Mouse (Mus musculus) CH12.LX (cell line): Measurements from ENCODE around the gene Mlip. TPM values are rescaled to one million over a fixed set of nuclear protein-coding genes. Genes with fewer than 3 reads are reported as not detected.

ENCODE experiments used
- DNase-seq: peaks from one replicate; pipeline ENCODE4 v3.0.0-alpha.2; 2013; ENCODE audit errors: extremely low read depth
- H3K27ac ChIP-seq: 2 replicates; pipeline ENCODE4 v1.5.1; 2012; ENCODE audit warnings: low read depth, mild to moderate bottlenecking, control low read depth, moderate library complexity; ENCODE audit not compliant: insufficient read depth
- H3K27me3 ChIP-seq: replicated peaks from 2 replicates; pipeline ENCODE3; 2012; ENCODE audit warnings: inconsistent platforms
- H3K36me3 ChIP-seq, 2 experiments: replicated peaks in 1 of 2; 2 replicates each; pipeline versions ENCODE3 to v1.6.1; 2012; ENCODE audit warnings: inconsistent platforms in 1 of 2, low read length in 1 of 2, mild to moderate bottlenecking in 1 of 2, mixed read lengths in 1 of 2, moderate library complexity in 1 of 2; ENCODE audit not compliant: control insufficient read depth in 1 of 2, insufficient read depth in 1 of 2
- H3K4me1 ChIP-seq, 2 experiments: 2 replicates each; pipeline ENCODE4 v1.6.1; 2012; ENCODE audit warnings: inconsistent platforms in 1 of 2, moderate library complexity in 1 of 2; ENCODE audit not compliant: insufficient read depth in 2 of 2, control insufficient read depth in 1 of 2
- H3K4me2 ChIP-seq: 2 replicates; pipeline ENCODE4 v1.6.1; 2012; ENCODE audit warnings: low read depth, mild to moderate bottlenecking, control low read depth; ENCODE audit not compliant: poor library complexity, insufficient read depth, severe bottlenecking
- H3K4me3 ChIP-seq, 3 experiments: fragments of 150-350 bp in 1 of 3; sonication (generic) in 1 of 3; replicated peaks in 1 of 3; 2 replicates each; pipeline versions ENCODE3 to v1.5.1; 2011 to 2012; ENCODE audit warnings: low read depth in 2 of 3, low read length in 2 of 3, mild to moderate bottlenecking in 2 of 3, moderate library complexity in 2 of 3, control low read depth in 1 of 3, improper control_type of control experiment in 1 of 3, inconsistent platforms in 1 of 3, mixed read lengths in 1 of 3; ENCODE audit not compliant: poor library complexity in 1 of 3
- H3K79me2 ChIP-seq: replicated peaks from 2 replicates; pipeline ENCODE4 v1.6.1; 2012; ENCODE audit warnings: mild to moderate bottlenecking, moderate library complexity; ENCODE audit not compliant: control insufficient read depth, poor library complexity, insufficient read depth, severe bottlenecking; ENCODE audit errors: extremely low read depth
- H3K9ac ChIP-seq: 2 replicates; pipeline ENCODE4 v1.6.1; 2012; ENCODE audit warnings: low read depth, mild to moderate bottlenecking, control low read depth, moderate library complexity; ENCODE audit not compliant: insufficient read depth
- H3K9me3 ChIP-seq: replicated peaks from 2 replicates; pipeline ENCODE3; 2012; ENCODE audit warnings: low read length, inconsistent platforms, mixed read lengths
- ELF1 ChIP-seq: IDR thresholded peaks from 2 replicates; pipeline ENCODE4 v1.6.1; 2014; ENCODE audit warnings: low read depth, mild to moderate bottlenecking, inconsistent platforms, low read length, improper control_type of control experiment
- EP300 ChIP-seq: IDR thresholded peaks from 2 replicates; pipeline ENCODE4 v1.6.1; 2011; ENCODE audit warnings: low read length, improper control_type of control experiment
- GABPA ChIP-seq: IDR thresholded peaks from 2 replicates; pipeline ENCODE4 v1.6.1; 2012; ENCODE audit warnings: low read depth, low read length, improper control_type of control experiment, inconsistent platforms; ENCODE audit not compliant: insufficient replicate concordance
- JUN ChIP-seq: IDR thresholded peaks from 2 replicates; pipeline ENCODE4 v1.6.1; 2011; ENCODE audit warnings: low read depth, mild to moderate bottlenecking, low read length, improper control_type of control experiment, moderate library complexity; ENCODE audit not compliant: insufficient read depth
- KAT2A ChIP-seq: IDR thresholded peaks from 2 replicates; pipeline ENCODE4 v1.6.1; 2012; ENCODE audit warnings: low read length, improper control_type of control experiment, inconsistent platforms; ENCODE audit not compliant: insufficient replicate concordance
- MAZ ChIP-seq: IDR thresholded peaks from 2 replicates; pipeline ENCODE4 v1.6.1; 2012; ENCODE audit warnings: low read depth, mild to moderate bottlenecking, inconsistent platforms, low read length, improper control_type of control experiment, moderate library complexity
- MYC ChIP-seq: IDR thresholded peaks from 2 replicates; pipeline ENCODE4 v1.6.1; 2011; ENCODE audit warnings: low read depth, mild to moderate bottlenecking, improper control_type of control experiment, low read length
- SMC3 ChIP-seq: IDR thresholded peaks from 2 replicates; pipeline ENCODE4 v1.6.1; 2011; ENCODE audit warnings: low read depth, low read length, improper control_type of control experiment
- TBP ChIP-seq: conservative IDR thresholded peaks from 2 replicates; pipeline ENCODE4 v1.6.1; 2011; ENCODE audit warnings: low read depth, low read length, improper control_type of control experiment
- TCF12 ChIP-seq: IDR thresholded peaks from 2 replicates; pipeline ENCODE4 v1.6.1; 2014; ENCODE audit warnings: low read depth, mild to moderate bottlenecking, inconsistent platforms, low read length, improper control_type of control experiment
- UBTF ChIP-seq: IDR thresholded peaks from 2 replicates; pipeline ENCODE4 v1.6.1; 2012; ENCODE audit warnings: low read depth, mild to moderate bottlenecking, inconsistent platforms, low read length, improper control_type of control experiment, moderate library complexity
- ZC3H11A ChIP-seq: IDR thresholded peaks from 2 replicates; pipeline ENCODE4 v1.6.1; 2012; ENCODE audit warnings: low read depth, mild to moderate bottlenecking, inconsistent platforms, low read length, improper control_type of control experiment
- ZKSCAN1 ChIP-seq: IDR thresholded peaks from 2 replicates; pipeline ENCODE4 v1.6.1; 2012; ENCODE audit warnings: low read depth, inconsistent platforms, low read length, improper control_type of control experiment, borderline replicate concordance
- ZNF384 ChIP-seq: IDR thresholded peaks from 2 replicates; pipeline ENCODE4 v1.6.1; 2012; ENCODE audit warnings: low read depth, low read length, improper control_type of control experiment, inconsistent platforms
- dilution Hi-C: fragments of 300-500 bp; cut with MboI; formaldehyde crosslinking; loops from 2 replicates; pipeline ENCODE4 v1.14.3; 2020; ENCODE audit warnings: low sequenced_read_pairs; ENCODE audit not compliant: extremely low pct_unique_long_range_greater_than_20kb, extremely low pct_ligation_motif_present
- in situ Hi-C: fragments of 300-500 bp; cut with MboI; formaldehyde crosslinking; loops from 3 replicates; pipeline ENCODE4 v1.14.3; 2019; ENCODE audit warnings: low sequenced_read_pairs, low pct_ligation_motif_present, low pct_unique_long_range_greater_than_20kb, mixed read lengths
- polyA plus RNA-seq: library from polyadenylated mRNA; unstranded; fragments of >175 nt; gene quantifications from 2 replicates; pipeline ENCODE4 v1.2.1, GENCODE M21; 2012; ENCODE audit warnings: low read depth; ENCODE audit not compliant: insufficient read length
- total RNA-seq, 2 experiments: library from RNA; depleted of rRNA; stranded (reverse); fragments of 300-350 nt in 1 of 2; fragments of >200 nt in 1 of 2; gene quantifications; 2 replicates each; pipeline ENCODE4 v1.2.3; 2012 to 2014

Mlip gene
- total and polyA plus RNA-seq, 3 experiments: not detected

GRCm38 (mm10) chr9:77340159-77340862, 12.5 kb downstream of the Mlip start:
- TF ChIP-seq MAZ (no peak), JUN (no peak), ZNF384 (peak; percentile 38; the same call in 1 of the 2 replicates), ELF1 (no peak), EP300 (no peak), MYC (no peak), KAT2A (no peak)
- TF ChIP-seq, all 38 proteins: peak for 1
- no peaks in the 10 kb centered on the region for H3K79me2 ChIP-seq
- H3K27me3 ChIP-seq: no peaks in the 10 kb centered on the region
- no peaks in the 10 kb centered on the region for H3K9me3 ChIP-seq
- H3K4me3 ChIP-seq: no peak overlapping the region
- in situ Hi-C loops (no loop called here), dilution Hi-C loops (no loop called here)
- peak overlapping the region; percentile 67; the same call in 1 of the 2 replicates for H3K4me2 ChIP-seq
- peaks cover 0 to 2% of the 10 kb centered on the region in 2 experiments; a peak in 1 of 4 replicates for H3K4me1 ChIP-seq
- H3K36me3 ChIP-seq: no peaks in the 10 kb centered on the region
- no peak overlapping the region for H3K9ac ChIP-seq
- H3K27ac ChIP-seq: no peak overlapping the region
- no peak for DNase-seq

- dilution Hi-C loops: no loop called here
- Histone ChIP-seq H3K4me3 (no peak overlapping the region), H3K4me1 (peaks cover 0 to 2% of the 10 kb centered on the region in 2 experiments; a peak in 1 of 4 replicates), H3K9ac (no peak overlapping the region), H3K9me3 (no peaks in the 10 kb centered on the region), H3K27me3 (no peaks in the 10 kb centered on the region), H3K4me2 (peak overlapping the region; percentile 67; the same call in 1 of the 2 replicates), H3K36me3 (no peaks in the 10 kb centered on the region), H3K27ac (no peak overlapping the region), H3K79me2 (no peaks in the 10 kb centered on the region)
- TF ChIP-seq TBP (no peak), GABPA (no peak), UBTF (no peak), ZC3H11A (no peak), TCF12 (no peak), SMC3 (no peak), JUN (no peak), ZKSCAN1 (no peak)
- DNase-seq: no peak
- in situ Hi-C loops: no loop called here
Measured at GRCm38 (mm10) chr9:77339571-77340148, 13.1 kb downstream of the Mlip start.
